Mouse (Mus musculus) intestine, postnatal 0 days (tissue): ENCODE data around the gene Dnah7a. TPM values are rescaled to one million over a fixed set of nuclear protein-coding genes. Genes with fewer than 3 reads are reported as not detected.
"Not testable (repeated sequence)": the region's sequence is repeated elsewhere in the genome, so short reads cannot be mapped to it uniquely, and the experiment has no call there.

ENCODE experiments used
- ATAC-seq: fragments of 200-750 bp; cut with Nextera tagmentation; 2 replicates; pipeline ENCODE4 v1.8.0; 2017; ENCODE audit warnings: mild to moderate bottlenecking, moderate TSS enrichment, moderate library complexity
- H3K27ac ChIP-seq: fragments of 300-500 bp; sonication (generic); 2 replicates; pipeline ENCODE4 v1.5.1; 2014; ENCODE audit warnings: mild to moderate bottlenecking, low read depth, low read length, moderate library complexity
- H3K27me3 ChIP-seq: fragments of 300-500 bp; sonication (generic); replicated peaks from 2 replicates; pipeline ENCODE4 v1.6.1; 2014; ENCODE audit warnings: low read length, mixed read lengths; ENCODE audit not compliant: control insufficient read depth, insufficient read depth
- H3K36me3 ChIP-seq: fragments of 300-500 bp; sonication (generic); 2 replicates; pipeline ENCODE4 v1.6.1; 2014; ENCODE audit warnings: mild to moderate bottlenecking, moderate library complexity; ENCODE audit not compliant: control insufficient read depth, insufficient read depth
- H3K4me1 ChIP-seq: fragments of 300-500 bp; sonication (generic); replicated peaks from 2 replicates; pipeline ENCODE4 v1.6.1; 2014; ENCODE audit warnings: antibody characterized with exemption, low read length, mixed read lengths; ENCODE audit not compliant: control insufficient read depth, insufficient read depth
- H3K4me2 ChIP-seq: fragments of 300-500 bp; sonication (generic); replicated peaks from 2 replicates; pipeline ENCODE4 v1.6.1; 2014; ENCODE audit warnings: low read depth, mild to moderate bottlenecking, moderate library complexity
- H3K4me3 ChIP-seq: fragments of 300-500 bp; sonication (generic); 2 replicates; pipeline ENCODE4 v1.5.1; 2014; ENCODE audit warnings: low read depth, low read length
- H3K9ac ChIP-seq: fragments of 300-500 bp; sonication (generic); 2 replicates; pipeline ENCODE4 v1.6.1; 2014; ENCODE audit warnings: mild to moderate bottlenecking, low read depth, low read length
- H3K9me3 ChIP-seq: fragments of 300-500 bp; sonication (generic); 2 replicates; pipeline ENCODE4 v1.6.1; 2016; ENCODE audit warnings: mixed run types; ENCODE audit not compliant: control insufficient read depth
- CTCF ChIP-seq: sonication (generic); IDR thresholded peaks from 2 replicates; pipeline ENCODE4 v1.5.1; 2016; ENCODE audit warnings: low read depth, mild to moderate bottlenecking, control low read depth, antibody characterized with exemption, moderate library complexity
- WGBS: fragments of 180-500 bp; shearing (Covaris S2); extraction: QIAGEN DNeasy Blood & Tissue Kit; methylation state at CpG from one replicate; pipeline ENCODE4 v1.1.7; 2014; 5-methylcytosine and 5-hydroxymethylcytosine counted together
- polyA plus RNA-seq: library from polyadenylated mRNA; unstranded; fragments of >200 nt; fragmentation: Nextera tagmentation; extraction: Ambion mirVana; gene quantifications from 2 replicates; pipeline ENCODE4 v1.2.1, GENCODE M21; 2015

The Dnah7a gene
- polyA plus RNA-seq: 0.14 and 0.37 TPM in 2 replicates

- WGBS: 17% methylated on average over 42 of the region's 42 CpGs
- peaks cover 5% of the 10 kb centered on the region; the same call in 1 of the 2 replicates for H3K4me1 ChIP-seq
- H3K36me3 ChIP-seq: no peaks in the 10 kb centered on the region
- peak; percentile 49 for TF ChIP-seq CTCF
- no peaks in the 10 kb centered on the region for H3K9me3 ChIP-seq
- H3K9ac ChIP-seq: 0 out of 2 replicates have a peak within 1 kb of the TSS, but pooled peaks have one; percentile 2
- H3K4me2 ChIP-seq: peak within 1 kb of the TSS; percentile 82
- no peak for ATAC-seq
- H3K4me3 ChIP-seq: peak within 1 kb of the TSS; percentile 38
- no peaks in the 10 kb centered on the region for H3K27me3 ChIP-seq
- H3K27ac ChIP-seq: no peak within 1 kb of the TSS
Measured at GRCm38 (mm10) chr1:53706431-53707361, at the start of gene Dnah7a. Dnah7a (minus strand) TSS chr1:53706784.

- not testable (repeated sequence) for ATAC-seq, H3K36me3 ChIP-seq, H3K4me2 ChIP-seq
Measured at GRCm38 (mm10) chr1:53753501-53753900, 46.9 kb upstream of the Dnah7a start.

GRCm38 (mm10) chr1:53751144-53751543 is 44.6 kb upstream of the Dnah7a start:
- Histone ChIP-seq H3K27ac (no peak overlapping the region), H3K9ac (no peak overlapping the region), H3K36me3 (no peaks in the 10 kb centered on the region), H3K4me2 (no peak overlapping the region), H3K4me3 (no peak overlapping the region), H3K4me1 (no peaks in the 10 kb centered on the region), H3K9me3 (no peaks in the 10 kb centered on the region), H3K27me3 (no peaks in the 10 kb centered on the region)
- ATAC-seq: no peak
- TF ChIP-seq CTCF: no peak
- WGBS: 79% methylated on average over 1 of the region's 1 CpGs

More at GRCm38 (mm10) chr1:53753501-53753900, 46.9 kb upstream of the Dnah7a start:
- not testable (repeated sequence) for H3K27me3 ChIP-seq, H3K9ac ChIP-seq, H3K4me3 ChIP-seq, H3K27ac ChIP-seq, H3K9me3 ChIP-seq, H3K4me1 ChIP-seq
- WGBS: 91% methylated on average over 2 of the region's 2 CpGs

GRCm38 (mm10) chr1:53750697-53751096 is 44.1 kb upstream of the Dnah7a start:
- not testable (repeated sequence) for H3K4me2 ChIP-seq, H3K27me3 ChIP-seq, ATAC-seq, H3K4me3 ChIP-seq, H3K4me1 ChIP-seq, H3K36me3 ChIP-seq, H3K9ac ChIP-seq, H3K27ac ChIP-seq, H3K9me3 ChIP-seq
- 92% methylated on average over 7 of the region's 7 CpGs for whole genome bisulfite sequencing

GRCm38 (mm10) chr1:53749881-53750385 is 43.3 kb upstream of the Dnah7a start:
- not testable (repeated sequence) for H3K4me1 ChIP-seq, H3K27me3 ChIP-seq, H3K4me2 ChIP-seq, H3K27ac ChIP-seq, H3K4me3 ChIP-seq, H3K36me3 ChIP-seq, ATAC-seq, H3K9ac ChIP-seq, H3K9me3 ChIP-seq
- WGBS: 80% methylated on average over 1 of the region's 1 CpGs

- Histone ChIP-seq H3K4me1 (no peaks in the 10 kb centered on the region), H3K4me2 (no peak overlapping the region), H3K27me3 (no peaks in the 10 kb centered on the region), H3K36me3 (no peaks in the 10 kb centered on the region), H3K27ac (no peak overlapping the region), H3K4me3 (no peak overlapping the region), H3K9me3 (no peaks in the 10 kb centered on the region), H3K9ac (no peak overlapping the region)
- no peak for ATAC-seq
- no peak for TF ChIP-seq CTCF
- 59% methylated on average over 9 of the region's 11 CpGs for WGBS
Measured at GRCm38 (mm10) chr1:53748571-53748970, 42.0 kb upstream of the Dnah7a start.
